Mouse (Mus musculus): ENCODE results near the gene Tle6. TPM values are rescaled to one million over a fixed set of nuclear protein-coding genes. Genes with fewer than 3 reads are reported as not detected.

Tle6 gene
- total and polyA plus RNA-seq, 3 experiments, result 16.9 to 31.9 TPM; not detected in 1

DNA sequence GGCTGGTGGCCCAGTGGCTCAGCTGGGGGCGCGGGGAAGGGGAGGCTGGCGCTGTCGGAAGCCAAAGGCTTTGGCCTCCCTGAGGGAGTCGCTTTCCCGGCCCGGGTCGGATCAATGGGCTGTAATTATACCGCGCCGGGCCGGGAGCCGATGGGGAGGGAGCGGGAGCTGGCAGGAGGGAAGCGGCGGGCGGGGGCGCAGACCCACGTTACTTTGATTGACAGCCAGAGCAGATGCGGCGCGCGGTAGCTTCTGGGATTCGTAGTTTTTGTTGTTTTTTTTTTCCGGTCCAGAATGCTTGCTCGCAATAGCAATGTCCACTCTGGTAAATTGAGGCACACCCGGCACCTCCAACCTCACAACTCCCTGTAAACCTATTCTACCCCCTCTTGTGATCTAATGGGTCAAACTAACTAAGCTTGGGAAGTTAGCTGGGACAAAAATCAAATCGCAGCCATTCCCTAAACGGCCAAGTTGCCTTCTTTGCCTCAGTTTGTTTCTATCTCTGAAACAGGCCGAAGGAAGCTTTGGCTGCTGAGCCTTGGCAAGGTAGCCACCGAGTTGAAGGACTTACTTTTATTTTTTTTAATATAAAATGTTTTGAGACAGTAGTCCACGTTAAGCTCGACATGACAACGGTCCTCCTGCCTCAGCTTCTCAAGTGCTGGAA lies 29.9 kb downstream of the Tle6 start:
- peak overlapping the region; percentile 57 for H3K27ac ChIP-seq (ENCODE audit: control insufficient read depth, low read depth, low read length)
- TF ChIP-seq POLR2AphosphoS5 (IDR thresholded peaks at IDR 0.05; ENCODE audit: borderline replicate concordance, low read depth, low read length) (no peak), TAL1 (IDR thresholded peaks at IDR 0.05; ENCODE audit: low read length) (no peak), E2F4 (IDR thresholded peaks at IDR 0.05; ENCODE audit: borderline replicate concordance, low read depth, low read length) (no peak), NRF1 (IDR thresholded peaks at IDR 0.05; ENCODE audit: insufficient read depth, low read depth, low read length, poor library complexity, severe bottlenecking) (no peak), CHD1 (IDR thresholded peaks at IDR 0.05; ENCODE audit: low read depth, low read length) (no peak), SIN3A (IDR thresholded peaks at IDR 0.05; ENCODE audit: low read length) (peak; percentile 47; the same call in 1 of the 2 replicates), MYC (IDR thresholded peaks at IDR 0.05; ENCODE audit: low read depth, low read length) (0 out of 2 replicates have a peak, but pooled peaks have one; percentile 22), HCFC1 (IDR thresholded peaks at IDR 0.05; ENCODE audit: low read depth, low read length) (peak; percentile 97), RAD21 (IDR thresholded peaks at IDR 0.05; ENCODE audit: low read depth, low read length) (no peak), POLR2AphosphoS2 (IDR thresholded peaks at IDR 0.05; ENCODE audit: low read length) (no peak), GATA1 (IDR thresholded peaks at IDR 0.05; ENCODE audit: low read depth, low read length) (no peak), MAX (IDR thresholded peaks at IDR 0.05; ENCODE audit: low read length) (no peak), MYB (IDR thresholded peaks at IDR 0.05; ENCODE audit: low read depth, low read length) (no peak), TBP (IDR thresholded peaks at IDR 0.05; ENCODE audit: low read depth, low read length) (no peak), ZNF384 (IDR thresholded peaks at IDR 0.05; ENCODE audit: low read depth, low read length) (peak; percentile 88), MEF2A (IDR thresholded peaks at IDR 0.05; ENCODE audit: extremely low read depth, insufficient replicate concordance, low read depth, low read length, poor library complexity, severe bottlenecking) (no peak), MAZ (IDR thresholded peaks at IDR 0.05; ENCODE audit: low read depth, low read length) (peak; percentile 85; the same call in 1 of the 2 replicates), CHD2 (IDR thresholded peaks at IDR 0.05; ENCODE audit: low read length) (no peak), TCF12 (IDR thresholded peaks at IDR 0.05; ENCODE audit: low read depth, low read length) (peak; percentile 32; the same call in 1 of the 2 replicates), MXI1 (IDR thresholded peaks at IDR 0.05; ENCODE audit: low read depth, low read length) (peak; percentile 33), GABPA (IDR thresholded peaks at IDR 0.05; ENCODE audit: low read depth, low read length) (no peak), JUND (IDR thresholded peaks at IDR 0.05; ENCODE audit: low read depth, low read length) (no peak), ELF1 (IDR thresholded peaks at IDR 0.05; ENCODE audit: low read depth, low read length) (peak; percentile 50; the same call in 1 of the 2 replicates), POLR2A (IDR thresholded peaks at IDR 0.05; ENCODE audit: control insufficient read depth in 1 of 2, insufficient read depth in 1 of 2, low read depth in 1 of 2, low read length in 2 of 2, poor library complexity in 1 of 2) (peak in 1 of 2 experiments; percentile 27; a peak in 1 of 4 replicates), SMC3 (IDR thresholded peaks at IDR 0.05; ENCODE audit: low read depth, low read length) (no peak), MAFK (IDR thresholded peaks at IDR 0.05; ENCODE audit: borderline replicate concordance, low read depth, low read length) (no peak), UBTF (IDR thresholded peaks at IDR 0.05; ENCODE audit: borderline replicate concordance, insufficient read depth, low read depth, low read length) (no peak), USF1 (IDR thresholded peaks at IDR 0.05; ENCODE audit: low read depth, low read length) (peak; percentile 63), BHLHE40 (IDR thresholded peaks at IDR 0.05; ENCODE audit: borderline replicate concordance, low read depth, low read length) (peak; percentile 90), ETS1 (IDR thresholded peaks at IDR 0.05; ENCODE audit: low read depth, low read length) (no peak), ZKSCAN1 (IDR thresholded peaks at IDR 0.05; ENCODE audit: low read depth, low read length) (no peak), KAT2A (conservative IDR thresholded peaks at IDR 0.05; ENCODE audit: low read depth, low read length) (peak; percentile 77; the same call in 1 of the 2 replicates), NELFE (IDR thresholded peaks at IDR 0.05; ENCODE audit: low read depth, low read length) (no peak; the same call in 1 of the 2 replicates), ZC3H11A (IDR thresholded peaks at IDR 0.05; ENCODE audit: low read depth, low read length) (no peak), CTCF (IDR thresholded peaks at IDR 0.05 in 2 of 3, conservative IDR thresholded peaks at IDR 0.05 in 1 of 3; ENCODE audit: control insufficient read depth in 1 of 3, insufficient read depth in 1 of 3, low read depth in 2 of 3, low read length in 3 of 3, poor library complexity in 1 of 3, severe bottlenecking in 1 of 3) (0 out of 6 replicates have a peak, but pooled peaks of 1 of the 3 experiments have one; percentile 2), RCOR1 (IDR thresholded peaks at IDR 0.05; ENCODE audit: low read depth, low read length) (no peak)

More for the DNA sequence above, 29.9 kb downstream of the Tle6 start:
- peaks cover 3 to 30% of the 10 kb centered on the region in 2 experiments; a peak in 3 of 4 replicates for H3K4me1 ChIP-seq (ENCODE audit: control insufficient read depth in 1 of 2, insufficient read depth in 2 of 2, low read length in 2 of 2)
- H3K9ac ChIP-seq (ENCODE audit: control insufficient read depth, low read depth, low read length, poor library complexity, severe bottlenecking), result peak overlapping the region; percentile 88
- no peaks in the 10 kb centered on the region for H3K9me3 ChIP-seq (replicated peaks; ENCODE audit: insufficient read depth, low read length)
- H3K79me2 ChIP-seq (ENCODE audit: control insufficient read depth, insufficient read depth, low read length, poor library complexity), result no peaks in the 10 kb centered on the region; the same call in 1 of the 2 replicates
- peak overlapping the region; percentile 69 to 79 for H3K4me3 ChIP-seq (ENCODE audit: control insufficient read depth in 1 of 2, insufficient read depth in 1 of 2, low read depth in 2 of 2, low read length in 2 of 2)
- H3K27me3 ChIP-seq (ENCODE audit: control insufficient read depth in 1 of 2, insufficient read depth in 2 of 2, low read length in 2 of 2), result no peaks in the 10 kb centered on the region
- peak; percentile 91 for DNase-seq (ENCODE audit: low read depth, low spot score)
- peaks cover 0 to 12% of the 10 kb centered on the region in 2 experiments; a peak in 2 of 4 replicates for H3K36me3 ChIP-seq (ENCODE audit: control insufficient read depth in 1 of 2, insufficient read depth in 2 of 2, low read length in 2 of 2)
